Comparison of ENCODE assay signal across 26 mouse cellular contexts in genomic region chr10:17622802-17623201, GRCm38 (mm10).
"Had no signal": no experiment of that assay in that cellular context is flagged by ENCODE, and none has a peak within 500 bp of the region (broad histone marks: within the 10 kb centered on the region; RNA-seq: fewer than 3 reads in every experiment).

No protein-coding gene starts in this region.

- H3K36me3 ChIP-seq: heart, embryonic 13.5 days; heart, embryonic 15.5 days; intestine, embryonic 15.5 days; limb, embryonic 13.5 days; limb, embryonic 15.5 days; liver, embryonic 12.5 days had no signal

- H3K27me3 ChIP-seq: heart, embryonic 13.5 days; heart, embryonic 15.5 days; intestine, embryonic 15.5 days; limb, embryonic 13.5 days; limb, embryonic 15.5 days; liver, embryonic 12.5 days had no signal

- H3K4me2 ChIP-seq: heart, embryonic 11.5 days; heart, embryonic 13.5 days; heart, embryonic 15.5 days; hindbrain, embryonic 14.5 days; intestine, embryonic 15.5 days; limb, embryonic 13.5 days; limb, embryonic 15.5 days; liver, embryonic 12.5 days had no signal

- H3K9me3 ChIP-seq: heart, embryonic 13.5 days; heart, embryonic 15.5 days; intestine, embryonic 15.5 days; limb, embryonic 13.5 days; limb, embryonic 15.5 days; liver, embryonic 12.5 days had no signal

- ATAC-seq: hindbrain, embryonic 16.5 days; inflammation-experienced regulatory T-cells, adult 6 months; intestine, postnatal 0 days; liver, embryonic 12.5 days had no signal

- H3K27ac ChIP-seq: heart, adult 2 months; heart, embryonic 13.5 days; heart, embryonic 15.5 days; hindbrain, embryonic 14.5 days; intestine, embryonic 15.5 days; layer of hippocampus, adult 2 months; left cerebral cortex, adult 2 months; limb, embryonic 13.5 days; limb, embryonic 15.5 days; liver, embryonic 12.5 days; liver, embryonic 14.5 days had no signal

- H3K4me1 ChIP-seq: heart, embryonic 13.5 days; heart, embryonic 15.5 days; intestine, embryonic 15.5 days; limb, embryonic 13.5 days; limb, embryonic 15.5 days had no signal

- DNase-seq: gastrocnemius, postnatal 14 days; gastrocnemius, postnatal 36 days; heart, adult 11 months; heart, adult 2 months; heart, postnatal 14 days; heart, postnatal 36 days; kidney, adult 18-20 months; kidney, adult 8-10 months; kidney, postnatal 10 days; kidney, postnatal 25 days; kidney, postnatal 4 days; left cerebral cortex, postnatal 4 days had no signal

- H3K4me3 ChIP-seq: heart, adult 2 months; heart, embryonic 13.5 days; heart, embryonic 15.5 days; intestine, embryonic 15.5 days; layer of hippocampus, adult 2 months; left cerebral cortex, adult 2 months; limb, embryonic 13.5 days; limb, embryonic 15.5 days; liver, embryonic 12.5 days had no signal

- H3K9ac ChIP-seq: heart, embryonic 13.5 days; heart, embryonic 15.5 days; hindbrain, embryonic 14.5 days; intestine, embryonic 15.5 days; limb, embryonic 13.5 days; limb, embryonic 15.5 days; liver, embryonic 12.5 days; liver, embryonic 14.5 days had no signal
